Mouse (Mus musculus) heart, adult 11 months (tissue): ENCODE measurements around the gene Fiz1.

ENCODE experiments used
- DNase-seq: peaks from one replicate; pipeline ENCODE4 v3.0.0; 2022

The Fiz1 gene

GRCm38 (mm10) chr7:5014251-5015117, at the start of gene Fiz1, which contains the start of gene Zfp524:
TSS of gene Fiz1 (minus strand) at chr7:5014697.
TSS of gene Zfp524 (plus strand) at chr7:5014415.
- peak; percentile 99 for DNase-seq

- no peak for DNase-seq
These were observed 48.0 kb upstream of the Fiz1 start for GRCm38 (mm10) chr7:5062360-5063001.

GRCm38 (mm10) chr7:5061774-5062359, 47.4 kb upstream of the Fiz1 start, which contains the start of gene U2af2:
TSS of gene U2af2 (plus strand) at chr7:5062143.
- DNase-seq = peak; percentile 99

- DNase-seq = peak; percentile 100
These were observed 46.7 kb upstream of the Fiz1 start for GRCm38 (mm10) chr7:5060944-5061773.

GRCm38 (mm10) chr7:5060239-5060731, 45.8 kb upstream of the Fiz1 start:
- DNase-seq = peak; percentile 98

- DNase-seq = peak; percentile 94
These were observed 44.9 kb upstream of the Fiz1 start for GRCm38 (mm10) chr7:5059421-5059820.

GRCm38 (mm10) chr7:5058631-5059030, 44.1 kb upstream of the Fiz1 start:
- DNase-seq = peak; percentile 84

- DNase-seq = peak; percentile 94
These were observed 43.3 kb upstream of the Fiz1 start for GRCm38 (mm10) chr7:5057804-5058203.

- no peak for DNase-seq
These were observed 42.9 kb upstream of the Fiz1 start for GRCm38 (mm10) chr7:5057381-5057780.

- peak; percentile 89 for DNase-seq
These were observed 42.3 kb upstream of the Fiz1 start for GRCm38 (mm10) chr7:5056651-5057263.

- DNase-seq = peak; percentile 89
These were observed 39.1 kb upstream of the Fiz1 start for GRCm38 (mm10) chr7:5053456-5054179.

GRCm38 (mm10) chr7:5052931-5053343, 38.4 kb upstream of the Fiz1 start:
- peak; percentile 89 for DNase-seq

- DNase-seq = peak; percentile 85
These were observed 37.9 kb upstream of the Fiz1 start for GRCm38 (mm10) chr7:5052438-5052837.

- peak; percentile 98 for DNase-seq
These were observed 37.0 kb upstream of the Fiz1 start, which contains the start of gene Zfp580 for GRCm38 (mm10) chr7:5051193-5052192. TSS of gene Zfp580 (plus strand) at chr7:5051538.

GRCm38 (mm10) chr7:5047313-5047712, 32.8 kb upstream of the Fiz1 start:
- no peak for DNase-seq

- no peak for DNase-seq
These were observed 31.6 kb upstream of the Fiz1 start for GRCm38 (mm10) chr7:5046112-5046511.

GRCm38 (mm10) chr7:5044981-5045380, 30.5 kb upstream of the Fiz1 start:
- no peak for DNase-seq

GRCm38 (mm10) chr7:5038940-5039339, 24.4 kb upstream of the Fiz1 start:
- DNase-seq = no peak

GRCm38 (mm10) chr7:5038109-5038732, 23.7 kb upstream of the Fiz1 start, which contains the start of gene Zfp784:
TSS of gene Zfp784 (minus strand) at chr7:5038446.
- peak; percentile 100 for DNase-seq
